Comparison of ENCODE assay signal across 19 mouse cellular contexts in the genomic region with DNA sequence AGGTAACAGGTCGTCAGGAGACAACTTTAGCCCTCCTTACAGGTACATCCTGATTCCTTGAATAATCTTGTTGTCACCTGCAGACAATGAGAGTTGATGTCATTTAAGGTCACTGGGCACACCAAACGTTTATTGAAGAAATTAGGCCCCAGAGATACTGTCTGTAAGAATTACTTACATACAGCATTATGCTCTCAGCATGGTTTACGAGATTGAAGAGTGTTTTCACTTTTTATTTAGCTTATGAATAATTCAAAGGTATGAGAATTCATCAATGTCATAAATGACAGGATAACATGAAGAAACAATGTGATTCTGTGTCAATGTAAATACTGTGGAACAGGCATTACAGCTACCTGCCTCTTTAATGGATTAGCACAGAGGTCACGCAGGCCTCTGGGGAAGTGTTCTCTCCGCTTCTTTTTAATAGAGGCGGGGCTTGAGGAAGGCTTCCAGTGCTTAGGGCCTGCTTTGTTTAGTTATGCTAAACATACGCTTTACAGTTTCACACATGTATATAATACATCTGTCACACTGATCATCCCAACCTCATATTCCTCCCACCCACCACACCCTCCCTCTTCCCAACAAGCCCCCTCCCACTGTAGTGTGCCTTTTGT. TPM values are rescaled to one million over a fixed set of nuclear protein-coding genes. Genes with fewer than 3 reads are reported as not detected.
A peak's percentile ranks its signal among the peaks of the same experiment; 100 is the strongest.
DNase-seq lines count a peak whose midpoint lies in the region; ATAC-seq and TF ChIP-seq lines count a peak whose summit lies in the region.
"Had no signal": no experiment of that assay in that cellular context is flagged by ENCODE, and none has a peak within 500 bp of the region (broad histone marks: within the 10 kb centered on the region; RNA-seq: fewer than 3 reads in every experiment).

No protein-coding gene starts in this region.

- H3K27me3 ChIP-seq in hindbrain, embryonic 11.5 days (ENCODE audit: control insufficient read depth, insufficient read depth, low read length): no peaks in the 10 kb centered on the region
- no peaks in the 10 kb centered on the region for H3K27me3 ChIP-seq in hindbrain, embryonic 10.5 days (ENCODE audit: insufficient read depth, poor library complexity, severe bottlenecking)
- no peaks in the 10 kb centered on the region for H3K27me3 ChIP-seq in forebrain, embryonic 14.5 days (replicated peaks; ENCODE audit: control insufficient read depth, insufficient read depth, low read length)
- no peaks in the 10 kb centered on the region for H3K27me3 ChIP-seq in midbrain, embryonic 13.5 days
- H3K27me3 ChIP-seq: kidney, embryonic 15.5 days had no signal

- H3K9ac ChIP-seq in hindbrain, embryonic 11.5 days (ENCODE audit: low read depth, low read length): no peak overlapping the region
- no peak overlapping the region for H3K9ac ChIP-seq in forebrain, embryonic 14.5 days (ENCODE audit: low read length)
- H3K9ac ChIP-seq in midbrain, embryonic 13.5 days (replicated peaks): no peak overlapping the region
- H3K9ac ChIP-seq: kidney, embryonic 15.5 days; lung, embryonic 14.5 days had no signal

- no peaks in the 10 kb centered on the region for H3K36me3 ChIP-seq in hindbrain, embryonic 11.5 days (ENCODE audit: control insufficient read depth, insufficient read depth, low read length)
- no peaks in the 10 kb centered on the region for H3K36me3 ChIP-seq in hindbrain, embryonic 10.5 days
- H3K36me3 ChIP-seq in forebrain, embryonic 14.5 days (ENCODE audit: control insufficient read depth, insufficient read depth, low read length): no peaks in the 10 kb centered on the region
- H3K36me3 ChIP-seq in midbrain, embryonic 13.5 days: no peaks in the 10 kb centered on the region
- H3K36me3 ChIP-seq: embryonic facial prominence, embryonic 10.5 days; heart, embryonic 10.5 days; kidney, embryonic 15.5 days had no signal

- peak; percentile 53; the same call in 1 of the 2 replicates for ATAC-seq in hindbrain, embryonic 11.5 days (ENCODE audit: low FRiP score)
- ATAC-seq in forebrain, embryonic 14.5 days: peak; percentile 40; the same call in 1 of the 2 replicates
- peak; percentile 60; the same call in 1 of the 2 replicates for ATAC-seq in midbrain, embryonic 13.5 days
- ATAC-seq: intestine, embryonic 16.5 days had no signal

- H3K4me2 ChIP-seq in hindbrain, embryonic 11.5 days (replicated peaks; ENCODE audit: low read depth, low read length): no peak overlapping the region
- no peak overlapping the region for H3K4me2 ChIP-seq in forebrain, embryonic 14.5 days (ENCODE audit: low read length)
- H3K4me2 ChIP-seq in midbrain, embryonic 13.5 days (replicated peaks): no peak overlapping the region
- H3K4me2 ChIP-seq: kidney, embryonic 15.5 days; lung, embryonic 14.5 days had no signal

- no peak overlapping the region for H3K27ac ChIP-seq in hindbrain, embryonic 11.5 days (ENCODE audit: low read depth, low read length)
- no peak overlapping the region for H3K27ac ChIP-seq in hindbrain, embryonic 10.5 days
- no peak overlapping the region for H3K27ac ChIP-seq in forebrain, embryonic 14.5 days (ENCODE audit: low read depth, low read length)
- no peak overlapping the region for H3K27ac ChIP-seq in midbrain, embryonic 13.5 days
- H3K27ac ChIP-seq: embryonic facial prominence, embryonic 10.5 days; heart, embryonic 10.5 days; kidney, embryonic 15.5 days had no signal

- H3K4me3 ChIP-seq in hindbrain, embryonic 11.5 days (ENCODE audit: low read depth, low read length): no peak overlapping the region
- H3K4me3 ChIP-seq in hindbrain, embryonic 10.5 days: no peak overlapping the region
- H3K4me3 ChIP-seq in forebrain, embryonic 14.5 days (ENCODE audit: low read depth, low read length): no peak overlapping the region
- no peak overlapping the region for H3K4me3 ChIP-seq in midbrain, embryonic 13.5 days (replicated peaks)
- no peak overlapping the region for H3K4me3 ChIP-seq in lung, adult 2 months (replicated peaks; ENCODE audit: extremely low read depth, low read depth, low read length)
- H3K4me3 ChIP-seq: embryonic facial prominence, embryonic 10.5 days; erythroblast, embryonic 14.5 days; heart, embryonic 10.5 days; kidney, embryonic 15.5 days had no signal

- WGBS in hindbrain, embryonic 11.5 days: 62% methylated on average over 7 of the region's 7 CpGs
- WGBS in hindbrain, embryonic 10.5 days: 76% methylated on average over 7 of the region's 7 CpGs
- WGBS in forebrain, embryonic 14.5 days: 58% methylated on average over 7 of the region's 7 CpGs
- 49% methylated on average over 7 of the region's 7 CpGs for WGBS in midbrain, embryonic 13.5 days
- WGBS in lung, adult 2 months: 78% methylated on average over 7 of the region's 7 CpGs

- TF ChIP-seq CTCF in lung, adult 2 months (IDR thresholded peaks at IDR 0.05; ENCODE audit: insufficient read depth, low read length): no peak

- H3K9me3 ChIP-seq in hindbrain, embryonic 11.5 days (ENCODE audit: control insufficient read depth, low read length): no peaks in the 10 kb centered on the region
- H3K9me3 ChIP-seq in hindbrain, embryonic 10.5 days: no peaks in the 10 kb centered on the region
- H3K9me3 ChIP-seq in forebrain, embryonic 14.5 days (replicated peaks; ENCODE audit: control insufficient read depth, low read length): no peaks in the 10 kb centered on the region
- no peaks in the 10 kb centered on the region for H3K9me3 ChIP-seq in midbrain, embryonic 13.5 days
- H3K9me3 ChIP-seq: embryonic facial prominence, embryonic 10.5 days; heart, embryonic 10.5 days; kidney, embryonic 15.5 days had no signal

- DNase-seq in hindbrain, embryonic 11.5 days (ENCODE audit: low spot score): peak; percentile 35
- no peak for DNase-seq in hindbrain, embryonic 10.5 days (ENCODE audit: low spot score)
- peak; percentile 38 for DNase-seq in R1 (ENCODE audit: low read depth, low spot score)
- DNase-seq in forebrain, embryonic 14.5 days (ENCODE audit: low spot score): peak; percentile 46
- no peak for DNase-seq in lung, adult 2 months
- DNase-seq in c-Kit-positive CD71-positive TER-119-positive erythroid progenitor cells, embryonic 14.5 days (ENCODE audit: low spot score): no peak
- DNase-seq: adrenal gland, postnatal 25 days; B cell, adult 2 months; gastrocnemius, postnatal 36 days; liver; lung, postnatal 4 days; thymus, postnatal 36 days had no signal

- no peak for TF ChIP-seq POLR2A in lung, adult 2 months (IDR thresholded peaks at IDR 0.05; ENCODE audit: borderline replicate concordance, extremely low read depth, low read depth, low read length)

- H3K4me1 ChIP-seq in hindbrain, embryonic 11.5 days (replicated peaks; ENCODE audit: control insufficient read depth, insufficient read depth, low read length): no peaks in the 10 kb centered on the region
- peaks cover 6% of the 10 kb centered on the region; the same call in 1 of the 2 replicates for H3K4me1 ChIP-seq in hindbrain, embryonic 10.5 days (replicated peaks)
- H3K4me1 ChIP-seq in forebrain, embryonic 14.5 days (ENCODE audit: control insufficient read depth, insufficient read depth, low read length): peaks cover 3% of the 10 kb centered on the region; the same call in 1 of the 2 replicates
- peaks cover 10% of the 10 kb centered on the region; the same call in 1 of the 2 replicates for H3K4me1 ChIP-seq in midbrain, embryonic 13.5 days (replicated peaks)
- H3K4me1 ChIP-seq in lung, adult 2 months (ENCODE audit: control insufficient read depth, insufficient read depth, low read length): no peaks in the 10 kb centered on the region
- H3K4me1 ChIP-seq: kidney, embryonic 15.5 days had no signal

RNA-seq across cellular contexts. Expression of gene Vwa8, which starts 37.2 kb away (rescaled TPM):
- 7.2 and 8.4 TPM in 2 replicates for polyA plus RNA-seq in hindbrain, embryonic 11.5 days (2014; fragmentation: Nextera tagmentation; extraction: Ambion mirVana)
- polyA plus RNA-seq in hindbrain, embryonic 10.5 days (2016; fragmentation: Nextera tagmentation; extraction: Ambion mirVana): 6.8 and 7.6 TPM in 2 replicates
- 5.5 and 6.4 TPM in 2 replicates for polyA plus RNA-seq in forebrain, embryonic 14.5 days (2014; fragmentation: Nextera tagmentation; extraction: Ambion mirVana)
- 5.0 and 5.7 TPM in 2 replicates for polyA plus RNA-seq in midbrain, embryonic 13.5 days (2015; fragmentation: Nextera tagmentation; extraction: Ambion mirVana)
- polyA plus RNA-seq in lung, adult 2 months (2012; rRNA removed): 11.0 and 16.3 TPM in 2 replicates

Comparison
In these comparisons a context has a peak if more than half of its experiments do, and no peak if none do; other contexts are left out.
1. DNase-seq: peak in hindbrain, embryonic 11.5 days (single experiment), R1 (single experiment) and forebrain, embryonic 14.5 days (single experiment); none in hindbrain, embryonic 10.5 days (single experiment), lung, adult 2 months (single experiment) and c-Kit-positive CD71-positive TER-119-positive erythroid progenitor cells, embryonic 14.5 days (single experiment).
2. Peak in every context shown above with its lines, with median percentiles within 50 percentile points of each other: ATAC-seq.